Mouse (Mus musculus) neural tube, embryonic 12.5 days (tissue): Measurements from ENCODE around the gene Cd38. TPM values are rescaled to one million over a fixed set of nuclear protein-coding genes. Genes with fewer than 3 reads are reported as not detected.
A peak's percentile ranks its signal among the peaks of the same experiment; 100 is the strongest.
"Not testable (repeated sequence)": the region's sequence is repeated elsewhere in the genome, so short reads cannot be mapped to it uniquely, and the experiment has no call there.

Experiments
- ATAC-seq: fragments of 200-750 bp; cut with Nextera tagmentation; 2 replicates; pipeline ENCODE4 v1.8.0; 2017; ENCODE audit warnings: low read depth, mild to moderate bottlenecking, moderate TSS enrichment, moderate library complexity; ENCODE audit not compliant: low FRiP score
- H3K27ac ChIP-seq: fragments of 300-500 bp; sonication (generic); 2 replicates; pipeline ENCODE4 v1.5.1; 2016
- H3K27me3 ChIP-seq: fragments of 300-500 bp; sonication (generic); replicated peaks from 2 replicates; pipeline ENCODE4 v1.6.1; 2016; ENCODE audit warnings: mild to moderate bottlenecking
- H3K36me3 ChIP-seq: fragments of 300-500 bp; sonication (generic); 2 replicates; pipeline ENCODE4 v1.6.1; 2016; ENCODE audit warnings: mild to moderate bottlenecking
- H3K4me1 ChIP-seq: fragments of 300-500 bp; sonication (generic); 2 replicates; pipeline ENCODE4 v1.6.1; 2016
- H3K4me2 ChIP-seq: fragments of 300-500 bp; sonication (generic); replicated peaks from 2 replicates; pipeline ENCODE4 v1.6.1; 2016; ENCODE audit warnings: mild to moderate bottlenecking
- H3K4me3 ChIP-seq: fragments of 300-500 bp; sonication (generic); 2 replicates; pipeline ENCODE4 v1.5.1; 2016
- H3K9ac ChIP-seq: fragments of 300-500 bp; sonication (generic); 2 replicates; pipeline ENCODE4 v1.6.1; 2016; ENCODE audit warnings: mild to moderate bottlenecking
- H3K9me3 ChIP-seq: fragments of 300-500 bp; sonication (generic); 2 replicates; pipeline ENCODE4 v1.6.1; 2016; ENCODE audit warnings: mild to moderate bottlenecking
- WGBS: fragments of 180-500 bp; shearing (Covaris S2); methylation state at CpG from one replicate; pipeline ENCODE4 v1.1.7; 2016; 5-methylcytosine and 5-hydroxymethylcytosine counted together
- polyA plus RNA-seq: library from polyadenylated mRNA; unstranded; fragments of >200 nt; fragmentation: Nextera tagmentation; extraction: Ambion mirVana; gene quantifications from 2 replicates; pipeline ENCODE4 v1.2.1, GENCODE M21; 2016

Cd38 gene
- polyA plus RNA-seq, 1 experiment from 2014 or later, result 7.0 TPM

DNA sequence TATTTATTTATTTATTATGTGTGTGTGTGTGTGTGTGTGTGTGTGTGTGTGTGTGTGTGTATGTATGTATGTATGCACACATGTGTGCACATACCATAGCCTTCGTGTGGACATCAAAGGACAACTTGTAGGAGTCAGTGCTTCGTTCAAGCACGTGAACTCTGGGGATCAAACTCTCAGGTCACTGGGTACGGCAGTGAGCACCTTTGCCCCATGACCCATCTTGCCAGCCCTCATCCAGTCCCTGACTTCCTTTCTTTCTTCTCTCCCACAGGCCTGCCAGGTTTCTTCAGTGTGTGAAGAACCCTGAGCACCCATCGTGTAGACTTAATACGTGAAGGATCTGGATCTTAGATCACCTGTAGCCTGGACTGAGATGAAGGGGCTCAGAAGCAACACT is 41.7 kb downstream of the Cd38 start:
- no peak for ATAC-seq
- Histone ChIP-seq H3K4me1 (no peaks in the 10 kb centered on the region), H3K9me3 (no peaks in the 10 kb centered on the region), H3K9ac (no peak overlapping the region), H3K36me3 (no peaks in the 10 kb centered on the region), H3K4me3 (no peak overlapping the region), H3K27ac (no peak overlapping the region), H3K27me3 (no peaks in the 10 kb centered on the region), H3K4me2 (no peak overlapping the region)
- WGBS, result 96% methylated on average over 6 of the region's 6 CpGs

- not testable (repeated sequence) for ATAC-seq, H3K27me3 ChIP-seq, H3K4me1 ChIP-seq, H3K4me3 ChIP-seq, H3K9ac ChIP-seq, H3K4me2 ChIP-seq, H3K36me3 ChIP-seq, H3K9me3 ChIP-seq, H3K27ac ChIP-seq
- whole genome bisulfite sequencing, result 95% methylated on average over 4 of the region's 4 CpGs
Observed at GRCm38 (mm10) chr5:43912844-43913243, 44.5 kb downstream of the Cd38 start, which contains the start of gene Gm7879. TSS of gene Gm7879 (plus strand) at chr5:43913144.

DNA sequence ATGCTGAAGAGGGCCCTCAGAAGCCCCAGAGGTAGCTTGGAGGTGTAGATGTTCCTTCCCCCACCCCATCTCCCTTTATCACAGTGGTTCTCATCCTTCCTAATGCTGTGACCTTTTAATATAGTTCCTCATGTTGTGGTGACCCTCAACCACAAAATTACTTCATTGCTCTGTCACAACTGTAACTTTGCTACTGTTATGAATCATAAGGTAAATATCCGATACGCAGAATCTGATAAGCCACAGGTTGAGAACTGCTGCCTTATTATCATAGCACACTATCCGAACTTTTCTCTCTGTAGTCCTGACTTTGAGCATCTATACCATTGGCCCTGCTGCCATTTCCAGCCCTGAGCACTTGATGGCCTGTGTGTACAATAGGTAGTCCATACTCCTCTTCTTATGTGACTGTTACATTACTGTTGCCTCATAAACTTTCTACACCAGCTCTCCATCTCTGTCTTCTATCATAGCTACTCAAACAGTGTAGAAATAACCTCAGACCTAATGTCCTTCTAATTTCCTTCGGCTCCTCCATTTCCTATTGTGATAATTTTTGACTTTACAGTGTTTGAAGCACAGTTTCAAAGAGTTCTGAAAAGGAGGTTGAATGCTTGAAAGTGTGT is 47.0 kb downstream of the Cd38 start:
- no peak overlapping the region for H3K27ac ChIP-seq
- 90% methylated on average over 4 of the region's 4 CpGs for WGBS
- H3K4me1 ChIP-seq, result no peaks in the 10 kb centered on the region
- no peaks in the 10 kb centered on the region for H3K36me3 ChIP-seq
- no peaks in the 10 kb centered on the region for H3K27me3 ChIP-seq
- no peak overlapping the region for H3K9ac ChIP-seq
- H3K9me3 ChIP-seq, result no peaks in the 10 kb centered on the region
- no peak overlapping the region for H3K4me3 ChIP-seq
- no peak for ATAC-seq
- no peak overlapping the region for H3K4me2 ChIP-seq

GRCm38 (mm10) chr5:43921877-43922276 is 53.5 kb downstream of the Cd38 start:
- Histone ChIP-seq H3K27ac (no peak overlapping the region), H3K4me3 (no peak overlapping the region), H3K4me1 (no peaks in the 10 kb centered on the region), H3K27me3 (no peaks in the 10 kb centered on the region), H3K4me2 (no peak overlapping the region), H3K36me3 (no peaks in the 10 kb centered on the region), H3K9me3 (no peaks in the 10 kb centered on the region), H3K9ac (no peak overlapping the region)
- whole genome bisulfite sequencing, result 90% methylated on average over 11 of the region's 11 CpGs
- no peak for ATAC-seq

DNA sequence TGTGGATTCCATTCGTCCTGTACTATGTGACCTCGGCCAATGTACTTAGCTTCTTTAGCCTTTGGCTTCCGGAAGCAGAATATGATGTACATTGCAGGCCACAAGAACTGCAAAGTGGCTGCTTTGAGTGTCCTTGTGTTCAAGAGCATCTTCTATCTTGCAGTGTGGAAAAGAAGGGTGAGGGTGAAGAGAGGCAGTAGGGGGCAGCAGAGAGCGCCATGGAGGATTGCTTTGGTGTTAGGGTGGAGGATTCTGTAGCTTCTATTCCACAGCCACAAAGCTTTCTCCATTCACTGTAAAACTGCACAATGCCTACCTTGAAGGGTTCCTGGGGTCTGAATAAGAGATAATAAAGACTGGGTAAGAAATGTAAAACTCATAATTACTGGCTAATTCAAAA is 55.6 kb downstream of the Cd38 start:
- WGBS, result 28% methylated on average over 4 of the region's 4 CpGs
- no peak overlapping the region for H3K4me2 ChIP-seq
- no peaks in the 10 kb centered on the region for H3K27me3 ChIP-seq
- no peak overlapping the region for H3K9ac ChIP-seq
- H3K4me3 ChIP-seq, result no peak overlapping the region
- H3K9me3 ChIP-seq, result no peaks in the 10 kb centered on the region
- H3K36me3 ChIP-seq, result no peaks in the 10 kb centered on the region
- no peak overlapping the region for H3K27ac ChIP-seq
- ATAC-seq, result no peak
- no peaks in the 10 kb centered on the region for H3K4me1 ChIP-seq

DNA sequence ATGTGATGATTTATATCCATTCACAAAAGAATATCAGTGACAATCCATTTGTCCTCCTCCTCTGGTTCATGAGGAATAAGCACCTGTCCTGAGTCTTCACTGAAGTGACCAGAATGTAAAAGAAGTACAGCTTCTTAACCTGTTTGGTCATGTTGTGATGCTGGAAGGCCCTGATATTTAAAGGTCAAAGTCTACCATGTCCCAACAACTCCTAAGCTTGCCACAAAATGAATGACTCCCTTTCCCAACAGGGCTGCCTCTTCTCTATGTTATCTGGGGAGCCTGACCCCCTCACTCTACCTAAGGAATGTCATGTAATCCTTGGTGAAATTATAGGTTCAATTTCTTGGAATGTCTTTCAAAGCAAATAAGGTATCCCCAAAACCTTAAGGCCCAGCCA is 59.4 kb downstream of the Cd38 start:
- H3K36me3 ChIP-seq, result no peaks in the 10 kb centered on the region
- no peak overlapping the region for H3K4me3 ChIP-seq
- no peaks in the 10 kb centered on the region for H3K9me3 ChIP-seq
- H3K4me1 ChIP-seq, result no peaks in the 10 kb centered on the region
- H3K9ac ChIP-seq, result no peak overlapping the region
- H3K27me3 ChIP-seq, result no peaks in the 10 kb centered on the region
- ATAC-seq, result no peak
- no peak overlapping the region for H3K27ac ChIP-seq
- no peak overlapping the region for H3K4me2 ChIP-seq

DNA sequence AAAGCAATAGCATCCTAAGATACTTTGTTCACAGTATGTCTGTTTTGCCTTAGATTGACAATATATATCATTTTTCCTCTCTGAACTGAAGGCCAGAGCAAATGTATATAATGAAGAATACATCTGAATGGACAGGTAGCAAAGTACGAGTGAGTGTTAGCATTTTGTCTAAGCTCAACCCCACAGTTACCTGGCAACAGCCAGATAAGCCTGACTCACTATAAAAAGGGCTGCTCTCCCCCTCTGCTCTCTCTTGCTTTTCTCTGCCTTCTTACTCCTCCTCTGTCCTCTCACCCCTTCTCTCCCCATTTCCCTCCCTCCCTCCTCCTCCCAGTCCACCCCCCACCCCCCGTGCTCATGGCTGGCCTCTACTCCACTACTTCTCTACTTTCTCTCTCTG is 64.9 kb downstream of the Cd38 start:
- ATAC-seq, result no peak
- H3K4me1 ChIP-seq, result no peaks in the 10 kb centered on the region
- no peak overlapping the region for H3K4me3 ChIP-seq
- no peaks in the 10 kb centered on the region for H3K36me3 ChIP-seq
- H3K9me3 ChIP-seq, result no peaks in the 10 kb centered on the region
- no peak overlapping the region for H3K9ac ChIP-seq
- WGBS, result 73% methylated on average over 2 of the region's 2 CpGs
- H3K27ac ChIP-seq, result no peak overlapping the region
- no peaks in the 10 kb centered on the region for H3K27me3 ChIP-seq
- H3K4me2 ChIP-seq, result no peak overlapping the region

GRCm38 (mm10) chr5:43947330-43947977 is 79.1 kb downstream of the Cd38 start:
- H3K4me2 ChIP-seq, result peak overlapping the region; percentile 76
- H3K4me3 ChIP-seq, result no peak overlapping the region; the same call in 1 of the 2 replicates
- H3K9ac ChIP-seq, result no peak overlapping the region
- no peaks in the 10 kb centered on the region for H3K36me3 ChIP-seq
- no peak overlapping the region for H3K27ac ChIP-seq
- ATAC-seq, result no peak
- peaks cover 16% of the 10 kb centered on the region; the same call in 1 of the 2 replicates for H3K4me1 ChIP-seq
- WGBS, result 36% methylated on average over 9 of the region's 9 CpGs
- no peaks in the 10 kb centered on the region; the same call in 1 of the 2 replicates for H3K27me3 ChIP-seq
- no peaks in the 10 kb centered on the region for H3K9me3 ChIP-seq

DNA sequence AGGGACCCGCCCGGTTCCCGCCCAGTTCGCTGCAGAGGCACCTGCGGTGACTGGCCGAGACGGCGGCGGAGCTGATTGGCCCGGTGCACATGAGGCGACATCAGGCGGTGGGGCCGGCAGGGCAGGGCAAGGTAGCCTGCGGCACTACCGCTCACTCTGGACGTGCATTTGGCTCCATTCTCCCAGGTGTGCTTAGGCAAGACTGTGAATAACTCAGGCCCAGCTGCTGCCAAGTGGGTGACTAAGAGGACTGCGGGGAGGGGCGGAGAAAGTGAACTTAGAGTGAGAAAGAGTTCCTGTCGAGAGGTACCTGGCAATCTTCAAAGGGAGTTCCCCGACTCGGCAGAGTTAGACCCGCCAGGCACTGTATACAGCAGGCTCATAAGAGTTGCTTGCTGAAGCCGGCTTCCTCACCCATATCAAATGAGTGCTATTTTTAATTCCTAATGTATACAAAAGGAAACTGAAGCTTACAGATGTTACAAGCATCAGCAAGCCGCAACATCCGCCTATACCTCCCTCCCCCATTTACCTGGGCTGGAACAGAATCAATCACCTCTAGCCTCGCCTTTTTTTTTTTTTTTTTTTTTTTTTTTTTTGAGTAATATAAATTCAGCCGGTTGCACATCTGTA is 79.9 kb downstream of the Cd38 start:
- H3K27ac ChIP-seq, result no peak overlapping the region
- WGBS, result 3% methylated on average over 27 of the region's 27 CpGs
- ATAC-seq, result peak; percentile 93
- H3K9ac ChIP-seq, result no peak overlapping the region
- peak overlapping the region; percentile 31 for H3K4me3 ChIP-seq
- no peaks in the 10 kb centered on the region; the same call in 1 of the 2 replicates for H3K27me3 ChIP-seq
- H3K4me1 ChIP-seq, result peaks cover 16% of the 10 kb centered on the region; the same call in 1 of the 2 replicates
- peak overlapping the region; percentile 76 for H3K4me2 ChIP-seq
- no peaks in the 10 kb centered on the region for H3K9me3 ChIP-seq
- H3K36me3 ChIP-seq, result no peaks in the 10 kb centered on the region

DNA sequence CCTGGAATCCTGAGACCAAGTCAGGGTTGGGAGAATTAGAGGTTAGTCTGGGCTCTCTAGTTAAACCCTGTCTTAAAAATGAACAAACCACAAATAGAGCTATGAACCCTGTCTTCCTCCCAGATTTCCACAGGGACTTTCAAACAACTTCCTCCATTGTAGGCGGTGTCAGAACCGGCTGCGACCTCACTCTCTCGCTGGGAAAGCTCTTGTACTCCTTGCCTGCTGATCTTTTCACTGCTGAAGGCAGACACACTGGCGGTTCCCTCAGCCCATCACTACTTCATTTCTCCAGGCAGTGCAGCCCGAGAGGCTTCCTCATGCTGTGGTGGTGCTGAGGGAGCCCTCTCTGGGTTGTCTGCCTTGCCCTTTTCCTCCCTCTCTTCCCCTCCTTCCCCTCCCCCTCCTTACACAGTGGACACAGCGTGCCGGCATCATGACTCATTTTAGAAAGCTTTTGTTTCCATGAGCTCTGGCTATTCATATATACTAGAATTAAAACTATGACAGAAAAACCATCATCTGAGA is 80.5 kb downstream of the Cd38 start:
- no peaks in the 10 kb centered on the region for H3K36me3 ChIP-seq
- peak; percentile 59 for ATAC-seq
- WGBS, result 3% methylated on average over 8 of the region's 8 CpGs
- no peaks in the 10 kb centered on the region for H3K9me3 ChIP-seq
- no peaks in the 10 kb centered on the region; the same call in 1 of the 2 replicates for H3K27me3 ChIP-seq
- peak overlapping the region; percentile 76 for H3K4me2 ChIP-seq
- no peak overlapping the region for H3K4me3 ChIP-seq
- no peak overlapping the region for H3K9ac ChIP-seq
- H3K27ac ChIP-seq, result no peak overlapping the region
- peaks cover 16% of the 10 kb centered on the region; the same call in 1 of the 2 replicates for H3K4me1 ChIP-seq

DNA sequence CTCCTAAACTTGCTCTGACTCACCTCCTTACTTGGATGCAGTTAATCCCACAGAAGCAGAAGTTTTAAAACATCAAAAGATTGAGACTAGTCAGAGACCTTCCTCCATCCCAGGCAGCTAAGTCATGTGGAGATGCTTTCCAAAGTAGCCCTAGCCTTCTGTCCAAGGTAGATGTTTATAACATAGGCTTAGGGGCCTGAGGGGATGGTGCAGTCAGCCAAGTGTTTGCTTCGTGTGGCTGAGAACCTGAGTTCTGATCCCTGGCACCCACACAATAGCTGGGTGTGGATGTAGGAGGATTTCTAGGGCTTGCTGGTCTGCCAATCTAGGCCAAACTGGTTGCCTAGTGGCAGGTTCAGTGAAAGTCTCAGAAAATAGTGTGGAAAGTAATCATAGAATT is 84.9 kb downstream of the Cd38 start:
- H3K27me3 ChIP-seq, result no peaks in the 10 kb centered on the region
- H3K9ac ChIP-seq, result no peak overlapping the region
- H3K4me2 ChIP-seq, result no peak overlapping the region
- 87% methylated on average over 1 of the region's 1 CpGs for WGBS
- peaks cover 8% of the 10 kb centered on the region; the same call in 1 of the 2 replicates for H3K4me1 ChIP-seq
- H3K27ac ChIP-seq, result no peak overlapping the region
- no peaks in the 10 kb centered on the region for H3K36me3 ChIP-seq
- no peak overlapping the region for H3K4me3 ChIP-seq
- no peaks in the 10 kb centered on the region for H3K9me3 ChIP-seq
- ATAC-seq, result no peak

- 78% methylated on average over 3 of the region's 3 CpGs for WGBS
- H3K4me1 ChIP-seq, result no peaks in the 10 kb centered on the region
- no peak overlapping the region for H3K27ac ChIP-seq
- no peak for ATAC-seq
- H3K36me3 ChIP-seq, result no peaks in the 10 kb centered on the region
- H3K9me3 ChIP-seq, result no peaks in the 10 kb centered on the region
- no peaks in the 10 kb centered on the region for H3K27me3 ChIP-seq
- H3K4me2 ChIP-seq, result no peak overlapping the region
- H3K4me3 ChIP-seq, result no peak overlapping the region
- H3K9ac ChIP-seq, result no peak overlapping the region
Observed at GRCm38 (mm10) chr5:43959884-43960440, 91.6 kb downstream of the Cd38 start.
